Mouse (Mus musculus) heart, postnatal 0 days (tissue): Measurements from ENCODE around the gene Pde4d.

Experiments used
- CTCF ChIP-seq: IDR thresholded peaks from 2 replicates; pipeline ENCODE4 v1.5.1; 2016; ENCODE audit warnings: antibody characterized with exemption, control low read depth, low read depth
- EP300 ChIP-seq: IDR thresholded peaks from 2 replicates; pipeline ENCODE4 v1.6.1; 2016; ENCODE audit warnings: antibody characterized with exemption, low read depth

GRCm38 (mm10) chr13:109659103-109659502 is 1209.4 kb downstream of the Pde4d start:
- TF ChIP-seq CTCF (no peak), EP300 (no peak)
